Mouse (Mus musculus) midbrain, embryonic 14.5 days (tissue): ENCODE measurements at regions not wholly inside any gene's neighbourhood (a gene's known extent, or its start where the extent isn't known, plus 50 kb on each side); places are given as distances from the start of the nearest gene placed in this dataset.

Source experiments
- ATAC-seq: fragments of 200-750 bp; cut with Nextera tagmentation; 2 replicates; pipeline ENCODE4 v1.8.0; 2017; ENCODE audit warnings: moderate number of reproducible peaks, moderate library complexity; ENCODE audit not compliant: low FRiP score, low TSS enrichment
- DNase-seq: peaks from one replicate; pipeline ENCODE4 v3.0.0-alpha.2; 2015
- H3K27ac ChIP-seq: fragments of 300-500 bp; sonication (generic); replicated peaks from 2 replicates; pipeline ENCODE4 v1.5.1; 2014; ENCODE audit warnings: mild to moderate bottlenecking, low read depth, low read length, moderate library complexity
- H3K27me3 ChIP-seq: fragments of 300-500 bp; sonication (generic); 2 replicates; pipeline ENCODE4 v1.6.1; 2014; ENCODE audit warnings: low read length, control low read depth, mixed read lengths; ENCODE audit not compliant: control insufficient read depth, insufficient read depth
- H3K36me3 ChIP-seq: fragments of 300-500 bp; sonication (generic); 2 replicates; pipeline ENCODE4 v1.6.1; 2014; ENCODE audit warnings: low read length, control low read depth; ENCODE audit not compliant: control insufficient read depth, insufficient read depth
- H3K4me1 ChIP-seq: fragments of 300-500 bp; sonication (generic); 2 replicates; pipeline ENCODE4 v1.6.1; 2014; ENCODE audit warnings: mild to moderate bottlenecking, antibody characterized with exemption, low read length, control low read depth; ENCODE audit not compliant: control insufficient read depth, insufficient read depth
- H3K4me2 ChIP-seq: fragments of 300-500 bp; sonication (generic); 2 replicates; pipeline ENCODE4 v1.6.1; 2014; ENCODE audit warnings: mild to moderate bottlenecking, low read length, moderate library complexity
- H3K4me3 ChIP-seq: fragments of 300-500 bp; sonication (generic); replicated peaks from 2 replicates; pipeline ENCODE4 v1.5.1; 2014; ENCODE audit warnings: low read depth, low read length
- H3K9ac ChIP-seq: fragments of 300-500 bp; sonication (generic); replicated peaks from 2 replicates; pipeline ENCODE4 v1.6.1; 2014; ENCODE audit warnings: mild to moderate bottlenecking, low read length, moderate library complexity
- H3K9me3 ChIP-seq: fragments of 300-500 bp; sonication (generic); 2 replicates; pipeline ENCODE4 v1.6.1; 2016; ENCODE audit warnings: low read length, control low read depth, mixed read lengths; ENCODE audit not compliant: control insufficient read depth
- WGBS: fragments of 180-500 bp; shearing (Covaris S2); extraction: QIAGEN DNeasy Blood & Tissue Kit; methylation state at CpG from one replicate; pipeline ENCODE4 v1.1.7; 2014; 5-methylcytosine and 5-hydroxymethylcytosine counted together

DNA sequence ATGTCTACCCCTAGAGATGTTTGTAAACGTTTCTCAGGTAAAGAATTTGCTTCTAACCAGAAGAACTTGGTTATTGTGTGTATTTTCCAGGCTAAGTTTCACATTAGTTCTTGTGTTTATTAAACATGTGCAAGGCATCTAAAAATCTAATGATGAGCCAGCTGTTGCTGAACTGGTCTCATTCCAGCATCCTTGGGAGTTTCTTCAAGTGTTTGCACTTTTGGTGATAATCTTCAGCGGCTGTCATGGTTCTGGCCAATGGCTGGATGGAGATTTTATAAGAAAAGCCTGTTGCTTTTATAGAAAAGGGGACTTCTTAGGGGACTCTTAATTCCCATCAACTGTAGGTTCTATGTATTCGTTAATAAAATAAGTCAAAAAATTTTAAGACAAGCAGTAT is 229.1 kb downstream of the Gm11146 start:
- no peak for DNase-seq
- 91% methylated on average over 3 of the region's 3 CpGs for WGBS
- no peak for ATAC-seq
- Histone ChIP-seq H3K4me1 (no peaks in the 10 kb centered on the region), H3K9ac (no peak overlapping the region), H3K27me3 (no peaks in the 10 kb centered on the region), H3K36me3 (no peaks in the 10 kb centered on the region), H3K4me2 (no peak overlapping the region), H3K27ac (no peak overlapping the region), H3K4me3 (no peak overlapping the region), H3K9me3 (no peaks in the 10 kb centered on the region)

DNA sequence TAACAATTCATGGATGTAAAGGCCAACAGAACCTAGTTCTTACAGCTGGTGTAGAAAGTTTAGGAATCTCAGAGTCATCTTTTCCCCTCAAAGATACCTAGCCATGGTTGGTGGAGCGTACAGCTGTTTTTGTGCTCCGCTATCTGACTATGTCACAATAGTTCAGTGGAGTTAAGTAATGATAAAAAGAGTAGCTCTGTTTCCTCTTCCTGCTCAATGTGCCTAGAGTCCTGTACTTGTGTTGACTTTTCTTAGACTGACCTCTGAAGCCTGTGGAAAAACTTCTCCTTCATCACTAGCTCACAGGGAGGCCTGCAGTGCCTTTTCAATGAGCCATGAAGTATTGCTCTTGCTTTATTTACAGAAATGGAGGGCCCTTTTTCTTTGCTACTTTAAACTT is 232.1 kb downstream of the Gm11146 start:
- no peak overlapping the region for H3K4me3 ChIP-seq
- no peak overlapping the region for H3K27ac ChIP-seq
- no peaks in the 10 kb centered on the region for H3K4me1 ChIP-seq
- ATAC-seq (no peak), DNase-seq (no peak)
- 97% methylated on average over 2 of the region's 2 CpGs for WGBS
- no peak overlapping the region for H3K4me2 ChIP-seq
- no peaks in the 10 kb centered on the region for H3K27me3 ChIP-seq
- no peaks in the 10 kb centered on the region for H3K9me3 ChIP-seq
- no peak overlapping the region for H3K9ac ChIP-seq
- no peaks in the 10 kb centered on the region for H3K36me3 ChIP-seq

DNA sequence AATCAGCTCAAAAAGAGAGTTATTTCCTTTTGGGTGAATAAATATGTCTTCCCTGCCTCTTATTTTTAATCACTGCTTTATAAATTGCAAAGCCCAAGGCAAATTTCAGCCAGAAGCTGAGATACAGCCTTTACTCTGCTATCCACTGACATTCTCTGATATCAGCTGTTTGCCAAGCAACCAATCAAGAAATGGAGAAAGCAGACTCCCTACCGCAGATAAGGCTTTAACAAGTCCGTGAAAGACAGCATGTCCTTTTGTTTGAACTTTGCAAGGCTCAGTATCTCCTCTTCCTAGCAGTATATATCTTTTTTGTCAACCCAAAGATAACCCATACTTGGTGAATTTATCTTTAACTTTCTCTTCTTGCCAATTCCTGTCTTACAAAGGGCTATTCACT is 236.6 kb downstream of the Gm11146 start:
- ATAC-seq = no peak

DNA sequence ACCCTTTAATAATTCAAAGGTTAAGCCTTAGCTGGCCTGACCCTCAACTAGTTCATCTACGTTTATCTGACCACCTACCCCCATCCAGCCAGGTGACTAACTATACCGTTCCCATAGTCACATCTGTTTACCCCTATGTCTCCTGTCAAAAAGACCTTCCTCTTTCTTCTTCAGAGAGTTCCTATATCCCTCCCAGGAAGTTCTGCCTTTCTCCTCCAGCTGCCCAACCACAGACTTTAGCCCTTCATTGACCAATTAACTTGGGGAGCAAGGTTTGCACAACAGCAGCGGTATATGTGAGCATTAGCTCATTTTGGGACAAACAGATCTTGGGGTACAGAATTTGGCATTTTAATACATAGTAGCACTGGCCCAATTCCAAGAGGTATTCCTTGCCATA is 237.5 kb downstream of the Gm11146 start:
- H3K4me2 ChIP-seq = no peak overlapping the region
- no peak overlapping the region for H3K27ac ChIP-seq
- 94% methylated on average over 3 of the region's 3 CpGs for WGBS
- no peak overlapping the region for H3K9ac ChIP-seq
- ATAC-seq (no peak), DNase-seq (no peak)
- H3K4me1 ChIP-seq = 0 out of 2 replicates have a peak, but pooled peaks cover 7% of the 10 kb centered on the region
- no peaks in the 10 kb centered on the region for H3K9me3 ChIP-seq
- no peaks in the 10 kb centered on the region for H3K36me3 ChIP-seq
- H3K27me3 ChIP-seq = no peaks in the 10 kb centered on the region
- H3K4me3 ChIP-seq = no peak overlapping the region

More for the DNA sequence above, 236.6 kb downstream of the Gm11146 start:
- WGBS = 44% methylated on average over 2 of the region's 2 CpGs
- Histone ChIP-seq H3K4me2 (no peak overlapping the region), H3K27me3 (no peaks in the 10 kb centered on the region), H3K36me3 (no peaks in the 10 kb centered on the region), H3K9me3 (no peaks in the 10 kb centered on the region), H3K4me1 (0 out of 2 replicates have a peak, but pooled peaks cover 5% of the 10 kb centered on the region), H3K9ac (no peak overlapping the region), H3K4me3 (no peak overlapping the region), H3K27ac (peak overlapping the region; percentile 26; the same call in 1 of the 2 replicates)
- no peak for DNase-seq

DNA sequence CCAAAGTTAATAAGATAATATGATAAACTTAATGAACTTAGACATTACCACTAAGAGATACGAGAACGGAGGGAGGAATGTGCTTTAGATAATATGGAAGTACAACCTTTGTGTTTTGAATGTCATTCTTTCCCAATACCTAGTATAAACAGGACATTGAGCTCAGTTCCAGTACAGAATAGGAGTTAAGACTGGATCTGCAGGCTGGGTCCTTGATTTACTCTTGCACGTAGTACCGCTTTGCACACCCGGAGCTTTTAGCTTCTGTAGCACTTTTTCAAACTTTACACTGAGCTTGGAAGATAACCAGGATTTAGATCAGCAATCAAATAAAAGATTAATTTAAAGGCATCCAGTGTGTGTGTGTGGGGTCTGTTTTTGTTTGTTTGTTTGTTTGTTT is 242.7 kb downstream of the Gm11146 start:
- 86% methylated on average over 5 of the region's 5 CpGs for WGBS
- ATAC-seq (no peak), DNase-seq (no peak)
- H3K36me3 ChIP-seq = no peaks in the 10 kb centered on the region
- no peak overlapping the region for H3K4me2 ChIP-seq
- 0 out of 2 replicates have a peak, but pooled peaks cover 7% of the 10 kb centered on the region for H3K4me1 ChIP-seq
- H3K27ac ChIP-seq = no peak overlapping the region
- H3K9ac ChIP-seq = no peak overlapping the region
- H3K9me3 ChIP-seq = no peaks in the 10 kb centered on the region
- no peaks in the 10 kb centered on the region for H3K27me3 ChIP-seq
- H3K4me3 ChIP-seq = no peak overlapping the region

DNA sequence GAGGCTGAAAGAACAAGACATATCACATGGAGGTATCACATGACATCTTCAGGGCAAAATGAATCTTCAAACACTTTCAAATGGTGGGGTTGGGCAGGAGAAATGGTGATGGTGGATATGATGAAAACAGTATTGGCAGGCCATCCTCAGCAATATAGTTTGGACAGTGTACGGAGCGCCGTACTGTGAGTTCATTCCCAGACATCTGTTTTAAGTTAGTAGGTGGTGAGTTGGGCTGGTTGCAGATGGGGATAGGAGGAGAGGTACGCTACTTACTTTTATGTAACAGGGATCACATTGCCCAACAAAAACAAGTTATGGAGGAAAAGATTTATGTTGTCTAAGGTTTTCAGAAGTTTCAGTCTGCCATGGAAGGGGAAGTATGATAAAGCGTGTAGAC is 246.6 kb downstream of the Gm11146 start:
- DNase-seq (no peak), ATAC-seq (no peak)
- Histone ChIP-seq H3K4me3 (no peak overlapping the region), H3K36me3 (no peaks in the 10 kb centered on the region), H3K9me3 (no peaks in the 10 kb centered on the region), H3K4me1 (0 out of 2 replicates have a peak, but pooled peaks cover 2% of the 10 kb centered on the region), H3K9ac (no peak overlapping the region), H3K27ac (no peak overlapping the region), H3K27me3 (no peaks in the 10 kb centered on the region), H3K4me2 (no peak overlapping the region)
- WGBS = 97% methylated on average over 5 of the region's 5 CpGs

DNA sequence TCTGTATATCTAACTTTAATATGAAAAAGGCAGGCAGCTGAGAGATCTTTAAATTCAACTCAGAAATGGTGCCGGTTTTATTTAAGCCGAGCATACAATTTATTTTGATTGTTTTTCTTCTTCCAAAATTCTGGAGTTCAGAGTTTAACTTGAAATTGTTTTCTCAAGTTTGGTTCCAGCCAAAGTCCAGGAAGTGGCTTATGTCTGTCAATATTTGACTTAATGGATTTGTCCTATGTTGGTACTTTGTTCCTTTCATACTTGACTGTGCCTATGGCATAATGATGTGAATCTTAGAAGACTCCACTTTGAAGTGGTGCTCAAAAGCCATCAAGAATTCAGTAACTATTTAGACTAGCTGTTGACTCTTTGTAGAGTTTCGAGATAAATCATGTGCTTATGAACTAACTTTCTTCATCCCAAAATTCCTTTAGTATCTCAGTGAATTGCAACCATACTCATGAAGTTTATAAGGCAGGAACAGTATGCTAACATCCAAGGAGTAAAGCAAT is 247.6 kb downstream of the Gm11146 start:
- Histone ChIP-seq H3K36me3 (no peaks in the 10 kb centered on the region), H3K27ac (no peak overlapping the region), H3K27me3 (no peaks in the 10 kb centered on the region), H3K9me3 (no peaks in the 10 kb centered on the region), H3K4me3 (no peak overlapping the region), H3K4me2 (no peak overlapping the region), H3K4me1 (no peaks in the 10 kb centered on the region), H3K9ac (no peak overlapping the region)
- WGBS = 92% methylated on average over 3 of the region's 3 CpGs
- no peak for DNase-seq
- no peak for ATAC-seq

DNA sequence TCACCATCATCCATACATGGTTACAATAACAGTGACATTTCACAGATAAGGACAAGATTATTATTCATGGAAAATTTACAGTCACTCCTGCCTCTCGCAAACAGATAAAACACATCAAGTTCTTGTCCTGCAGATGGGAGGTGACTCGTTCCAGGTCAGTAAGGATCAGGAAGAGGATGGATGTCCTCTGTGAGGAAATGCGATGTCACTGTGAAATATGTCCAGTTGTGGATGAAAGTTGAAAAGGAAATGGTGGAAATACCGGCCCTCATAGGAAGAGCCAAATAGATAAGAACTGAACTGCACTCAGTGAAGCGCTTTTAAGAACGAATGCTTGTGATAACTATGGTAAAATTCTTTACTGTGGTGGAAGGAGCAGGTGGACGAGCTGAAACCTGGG is 255.8 kb downstream of the Gm11146 start:
- Histone ChIP-seq H3K4me1 (no peaks in the 10 kb centered on the region), H3K27ac (no peak overlapping the region), H3K27me3 (no peaks in the 10 kb centered on the region), H3K9me3 (no peaks in the 10 kb centered on the region), H3K9ac (no peak overlapping the region), H3K4me3 (no peak overlapping the region), H3K4me2 (no peak overlapping the region), H3K36me3 (no peaks in the 10 kb centered on the region)
- 76% methylated on average over 7 of the region's 7 CpGs for WGBS
- ATAC-seq (no peak), DNase-seq (no peak)

DNA sequence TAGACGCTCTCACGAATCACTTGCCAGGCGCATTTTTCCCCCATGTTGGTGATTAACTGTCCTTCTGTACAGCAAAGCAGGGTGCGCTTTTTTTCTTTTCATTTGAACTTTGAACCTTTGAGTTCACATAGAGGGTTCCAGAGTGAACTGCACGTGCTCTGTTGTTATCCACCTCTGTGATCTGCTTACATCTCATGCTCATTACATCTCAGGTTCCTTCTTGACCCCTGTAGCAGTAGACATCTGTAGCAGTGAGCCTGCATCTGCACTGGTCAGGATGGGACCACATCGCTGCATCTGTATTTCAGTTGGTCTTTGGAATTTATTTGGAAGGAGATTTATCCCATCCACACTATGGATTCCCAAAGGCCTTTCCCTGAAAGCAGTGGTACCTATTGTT is 269.6 kb downstream of the Gm11146 start:
- Histone ChIP-seq H3K27me3 (no peaks in the 10 kb centered on the region), H3K4me3 (0 out of 2 replicates have a peak overlapping the region, but pooled peaks have one; percentile 13), H3K36me3 (no peaks in the 10 kb centered on the region), H3K27ac (peak overlapping the region; percentile 22; the same call in 1 of the 2 replicates), H3K9ac (no peak overlapping the region; the same call in 1 of the 2 replicates), H3K4me1 (peaks cover 20% of the 10 kb centered on the region), H3K4me2 (peak overlapping the region; percentile 57), H3K9me3 (no peaks in the 10 kb centered on the region)
- WGBS = 44% methylated on average over 6 of the region's 6 CpGs
- ATAC-seq (no peak), DNase-seq (peak; percentile 31)
